Mouse (Mus musculus): Measurements from ENCODE around the gene Dgke.

Dgke gene

DNA sequence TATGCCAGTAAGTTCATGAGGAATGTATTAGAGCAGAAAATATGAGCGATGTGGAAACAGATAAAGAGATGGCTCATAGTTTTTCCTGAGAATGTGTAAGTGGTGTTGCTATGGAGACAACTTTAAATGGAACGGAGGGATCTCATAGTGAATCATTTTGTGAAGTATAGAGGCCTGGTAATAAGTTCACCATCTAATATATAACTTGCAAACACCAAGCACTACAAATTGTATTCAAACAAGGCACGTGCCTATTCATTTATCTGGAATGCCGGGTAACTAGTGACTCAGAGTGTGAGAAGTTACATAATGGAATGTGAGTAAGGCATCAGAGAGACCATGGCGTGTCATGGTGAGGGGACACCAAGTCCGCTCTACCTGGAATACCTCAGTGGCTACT lies 28.2 kb downstream of the Dgke start:
- DNase-seq (ENCODE audit: low spot score in 2 of 2), result no peak

DNA sequence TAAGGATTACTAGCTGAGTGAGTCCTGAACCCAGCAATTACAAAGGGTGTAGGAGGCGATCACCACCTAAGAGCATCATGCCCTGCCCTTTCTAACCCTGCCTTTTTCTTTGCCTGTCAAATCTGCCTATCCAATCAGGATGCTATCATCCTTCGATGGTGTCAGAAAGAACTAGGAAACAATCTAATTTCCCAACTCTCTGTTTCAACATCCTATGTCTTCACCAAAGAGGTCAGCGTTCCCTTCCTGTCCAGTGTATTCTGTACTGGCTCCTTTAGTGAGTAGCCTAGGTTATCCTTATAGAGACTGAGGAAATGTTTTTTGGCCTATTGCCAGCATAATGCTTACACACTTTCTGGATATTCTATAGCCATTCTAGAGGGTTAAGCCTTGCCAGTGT lies 31.1 kb downstream of the Dgke start:
- DNase-seq (ENCODE audit: low spot score in 2 of 2), result no peak

DNA sequence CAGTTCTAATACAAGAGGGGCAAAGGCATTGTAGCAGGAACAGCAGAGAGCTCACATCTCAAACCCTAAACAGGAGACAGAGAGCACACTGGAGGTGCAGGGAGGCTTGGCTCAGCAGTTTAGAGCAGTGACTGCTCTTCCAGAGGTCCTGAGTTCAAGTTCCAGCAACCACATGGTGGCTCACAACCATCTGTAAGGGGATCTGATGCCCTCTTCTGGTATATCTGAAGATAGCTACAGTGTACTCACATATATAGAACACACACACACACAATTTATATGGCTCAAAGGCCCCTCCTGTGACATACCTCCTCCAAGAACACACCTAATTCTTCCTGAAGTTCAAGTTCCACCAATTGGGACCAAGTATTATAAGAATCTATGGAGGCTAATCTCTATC lies 32.1 kb downstream of the Dgke start:
- DNase-seq (ENCODE audit: low spot score in 2 of 2), result no peak

DNA sequence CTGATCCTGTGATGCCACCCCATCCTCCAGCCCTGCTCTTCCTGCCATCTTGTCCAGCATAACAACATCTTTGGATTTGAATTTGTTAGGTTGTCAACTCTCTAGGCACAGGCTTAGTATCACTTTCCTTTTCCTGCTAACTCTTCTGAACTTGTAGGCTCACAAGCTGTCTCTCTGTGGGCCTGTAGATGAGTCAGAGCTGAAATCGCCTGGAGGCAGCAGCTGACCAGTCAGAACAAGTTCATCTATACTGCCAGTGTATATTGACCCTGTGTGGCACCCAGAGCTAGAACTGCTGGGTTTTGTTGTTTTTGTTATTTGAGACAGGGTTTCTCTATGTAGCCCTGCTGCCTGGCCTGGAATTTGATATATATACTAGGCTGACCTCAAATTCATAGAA lies 35.5 kb downstream of the Dgke start:
- DNase-seq (ENCODE audit: low spot score in 2 of 2), result no peak

DNA sequence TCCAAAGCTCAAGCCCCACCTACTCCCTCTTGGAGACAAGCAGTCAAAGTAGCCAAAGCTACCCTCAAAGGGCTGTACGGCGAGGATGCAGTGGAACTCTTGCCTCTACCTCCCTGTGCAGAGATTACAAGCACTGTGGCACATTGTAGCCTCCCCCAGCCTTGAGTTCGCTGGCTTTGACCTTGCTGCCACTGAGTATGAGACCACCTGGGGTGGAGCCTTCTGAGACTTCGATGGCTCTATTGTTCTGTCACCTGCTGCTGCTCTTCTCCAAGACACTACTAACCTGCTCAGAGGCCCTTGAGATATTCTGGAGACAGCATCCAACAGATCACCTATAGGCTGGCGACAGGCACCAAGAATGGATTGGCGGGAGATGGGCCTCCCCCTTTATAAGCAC lies 36.1 kb downstream of the Dgke start:
- no peak for DNase-seq (ENCODE audit: low spot score in 2 of 2)

DNA sequence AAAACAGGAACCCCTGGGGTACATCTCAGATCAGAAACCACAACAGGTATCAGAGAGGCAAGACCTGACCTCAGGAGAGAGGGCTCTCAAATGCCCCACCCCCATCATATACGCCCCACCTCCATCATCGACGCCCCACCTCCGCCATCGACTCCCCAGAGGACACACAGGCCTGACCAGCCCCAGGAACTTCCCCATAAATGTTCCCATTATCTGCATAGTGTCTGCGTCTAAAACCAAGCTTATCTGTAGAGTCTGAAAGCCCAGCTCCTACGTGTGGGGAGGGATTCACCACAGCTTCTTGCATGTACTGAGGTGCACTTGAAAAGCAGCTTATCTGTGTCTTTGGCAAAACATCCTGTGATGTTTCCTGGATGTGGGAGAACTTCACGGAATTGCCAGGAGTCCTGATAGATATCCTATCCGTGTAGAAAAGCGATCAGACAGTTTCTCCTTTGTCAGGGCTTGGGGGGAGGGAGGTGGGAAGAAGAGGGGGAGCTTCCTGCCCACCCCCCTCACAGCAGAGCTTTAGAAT lies 37.7 kb downstream of the Dgke start:
- DNase-seq (ENCODE audit: low spot score in 2 of 2), result no peak

DNA sequence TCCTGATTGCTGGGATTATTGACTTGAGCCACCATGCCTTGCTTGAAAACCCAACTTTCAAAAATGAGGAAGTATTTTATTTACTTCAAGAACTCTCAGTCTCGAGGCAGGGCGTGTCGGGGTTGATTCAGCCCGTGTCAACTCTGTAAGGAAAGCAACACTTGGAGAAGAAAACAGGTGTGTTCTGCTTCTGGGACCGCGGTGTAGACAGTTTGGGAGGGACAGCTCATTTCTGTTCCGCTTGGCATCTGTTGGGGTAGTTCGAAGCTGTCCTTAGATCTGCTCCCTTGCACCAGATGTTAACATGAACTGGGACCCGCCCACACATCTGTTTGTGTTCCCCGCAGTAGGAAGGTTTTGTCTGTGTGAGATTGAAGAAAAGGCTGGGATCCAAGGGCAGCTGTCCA lies 38.7 kb downstream of the Dgke start:
- peak; percentile 18 to 22 for DNase-seq (ENCODE audit: low spot score in 2 of 2)

DNA sequence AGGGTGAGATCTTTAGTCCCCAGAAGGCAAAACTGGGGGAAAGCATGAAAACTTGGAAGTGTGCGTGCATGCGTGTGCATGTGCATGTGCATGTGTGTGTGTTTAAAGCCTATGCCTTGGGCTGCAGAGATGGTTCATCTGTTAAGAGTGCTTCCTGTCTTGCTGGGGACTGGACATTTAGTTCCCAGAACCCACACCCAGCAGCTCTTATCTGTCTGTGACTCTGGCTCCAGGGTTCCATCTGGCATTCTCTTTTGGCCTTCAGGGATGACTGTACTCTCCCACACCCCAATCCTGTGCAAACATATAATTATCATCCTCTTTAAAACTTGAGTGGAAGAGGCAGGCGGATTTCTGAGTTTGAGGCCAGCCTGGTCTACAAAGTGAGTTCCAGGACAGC lies 40.5 kb downstream of the Dgke start:
- DNase-seq (ENCODE audit: low spot score in 2 of 2), result no peak

DNA sequence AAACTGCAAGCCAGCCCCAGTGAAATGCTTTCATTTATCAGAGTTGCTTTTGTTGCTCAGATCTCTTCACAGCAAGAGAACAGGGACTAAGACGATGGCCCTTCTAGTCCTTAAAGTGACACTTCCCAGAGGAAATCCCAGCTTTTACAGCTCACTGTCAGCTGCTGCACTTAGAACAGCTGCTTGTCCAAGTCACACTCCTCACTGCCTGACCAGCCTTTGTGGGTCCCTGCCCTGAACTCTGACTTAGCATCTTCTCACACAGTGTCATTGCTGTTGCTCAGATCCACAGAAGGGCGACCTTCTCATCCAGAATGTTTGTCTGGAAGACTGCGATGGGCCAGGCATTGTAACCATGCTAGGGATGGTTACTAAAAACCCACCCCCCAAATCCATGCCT lies 41.0 kb downstream of the Dgke start:
- no peak for DNase-seq (ENCODE audit: low spot score in 2 of 2)

DNA sequence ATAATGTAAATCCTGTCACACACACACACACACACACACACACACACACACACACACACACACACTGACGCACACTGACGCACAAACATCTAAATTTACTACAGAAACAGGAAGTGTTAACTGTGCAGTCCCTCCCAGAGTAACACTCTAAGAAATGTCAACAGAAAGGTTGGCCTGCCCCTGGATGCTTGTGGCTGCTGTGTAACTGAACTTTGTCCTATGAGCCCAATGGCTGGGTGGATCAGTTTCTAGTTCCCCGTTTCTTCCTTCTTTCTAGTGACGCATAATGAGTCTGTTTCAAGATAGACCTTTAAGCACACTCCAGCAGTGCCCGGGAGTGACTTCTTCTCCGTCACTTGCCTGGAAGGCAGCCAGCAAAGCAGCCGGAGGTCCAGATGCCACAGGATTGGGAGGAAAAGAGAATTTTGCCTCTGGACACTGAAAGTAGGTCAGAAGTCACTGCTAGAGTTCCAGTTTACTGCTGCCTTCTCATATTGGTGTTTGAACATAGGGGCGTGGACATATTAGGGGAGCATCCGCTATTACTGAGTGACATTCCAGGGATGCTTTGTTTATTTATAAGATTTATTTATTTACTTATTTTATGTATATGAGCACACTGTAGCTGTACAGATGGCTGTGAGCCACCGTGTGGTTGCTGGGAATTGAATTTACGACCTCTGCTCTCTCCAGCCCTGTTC lies 42.3 kb downstream of the Dgke start:
- DNase-seq (ENCODE audit: low spot score in 2 of 2), result peak; percentile 10 to 27

DNA sequence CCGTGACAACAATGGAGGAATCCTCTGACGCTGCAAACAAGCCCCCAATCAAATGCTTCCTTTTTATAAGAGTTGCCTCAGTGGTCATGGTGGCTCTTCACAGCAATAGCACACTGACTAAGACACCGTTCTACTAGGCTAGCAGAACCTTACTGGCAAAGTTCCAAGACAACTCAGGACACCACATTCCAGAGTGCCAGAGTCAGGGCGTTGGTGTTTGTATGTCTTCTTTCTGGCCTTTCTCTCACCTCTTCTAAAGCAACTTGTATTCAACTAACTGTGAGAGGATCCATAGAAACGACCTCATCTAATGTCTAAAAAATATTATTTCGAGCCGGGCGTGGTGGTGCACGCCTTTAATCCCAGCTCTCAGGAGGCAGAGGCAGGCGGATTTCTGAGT lies 43.2 kb downstream of the Dgke start:
- no peak for DNase-seq (ENCODE audit: low spot score in 2 of 2)

DNA sequence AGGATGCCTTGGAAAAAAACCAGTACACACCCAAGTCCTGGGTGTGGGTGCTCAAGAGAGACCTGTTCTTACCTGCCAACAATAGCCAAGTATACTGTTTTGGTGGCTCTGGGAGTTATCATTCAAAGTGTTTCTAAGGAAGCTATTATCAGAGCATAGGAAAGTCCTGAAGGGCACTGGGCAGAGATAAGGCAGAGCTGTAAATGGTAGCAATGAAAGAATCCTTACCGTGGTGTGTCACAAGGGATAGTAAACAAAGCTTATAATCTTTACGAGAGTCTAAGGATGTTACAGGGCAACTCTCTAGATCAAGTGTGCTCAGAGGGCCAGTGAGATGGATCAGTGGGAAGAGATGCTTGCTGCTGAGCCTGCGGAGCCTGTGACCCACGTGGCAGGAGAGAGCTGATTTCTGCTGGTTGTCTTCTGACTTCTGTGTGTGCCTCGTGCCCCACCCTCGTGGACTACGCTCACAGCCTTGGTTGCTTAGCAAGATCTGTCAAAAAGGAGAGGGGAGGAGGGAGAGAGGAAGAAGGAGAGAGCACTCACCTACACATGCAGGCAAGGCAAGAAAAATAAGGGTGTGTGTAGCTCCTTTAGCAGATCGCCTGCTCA lies 44.4 kb downstream of the Dgke start:
- DNase-seq (ENCODE audit: low spot score in 2 of 2), result no peak

DNA sequence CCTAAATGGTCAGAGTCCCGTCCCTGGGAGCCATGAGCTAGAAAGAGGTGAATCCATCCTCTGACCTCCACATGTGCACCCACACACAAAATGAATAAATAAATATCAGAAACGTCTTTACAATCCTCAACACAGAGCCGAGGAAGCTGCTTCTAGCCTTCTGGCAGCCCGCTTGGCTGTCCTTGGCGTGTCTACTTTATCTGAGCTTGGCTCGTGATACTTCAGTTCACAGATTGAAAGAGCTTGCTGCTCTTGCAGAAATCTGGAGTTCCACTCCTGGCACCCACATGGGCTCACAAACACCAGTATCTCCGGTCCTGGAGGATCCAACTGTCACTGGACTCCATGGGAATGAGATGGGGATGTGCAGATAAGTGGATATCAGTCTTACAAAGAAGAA lies 45.0 kb downstream of the Dgke start:
- DNase-seq (ENCODE audit: low spot score in 2 of 2), result no peak

DNA sequence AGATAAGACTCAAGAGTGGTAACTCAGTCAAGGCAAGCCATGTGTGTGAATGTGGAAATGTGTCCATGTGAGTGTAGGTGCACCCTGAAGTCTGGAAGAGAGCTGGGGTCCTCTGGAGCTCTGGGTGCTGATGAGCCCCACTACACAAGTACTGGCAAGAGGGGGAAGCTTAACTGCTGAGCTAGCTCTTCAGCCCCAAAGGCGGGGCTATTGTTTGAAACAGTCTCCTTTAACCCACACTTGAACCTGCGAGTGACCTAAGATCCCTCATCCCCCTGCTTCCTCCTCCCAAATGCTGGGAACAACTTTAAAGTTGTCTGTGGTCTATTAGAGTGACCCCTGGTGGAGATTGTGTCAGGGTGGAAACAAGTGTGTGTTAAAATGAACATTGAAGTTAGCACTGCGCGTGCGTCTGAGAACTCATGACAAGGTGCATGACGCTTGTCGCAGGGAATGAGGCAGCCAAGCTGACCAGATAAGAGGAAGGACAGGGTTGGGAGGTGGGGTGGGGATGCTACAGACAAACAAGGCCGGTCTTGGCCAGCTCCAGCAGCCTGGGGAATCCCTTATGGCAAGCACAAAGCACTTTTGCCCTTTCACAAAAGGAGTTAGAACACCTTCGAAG lies 45.9 kb downstream of the Dgke start:
- DNase-seq (ENCODE audit: low spot score in 2 of 2), result no peak

DNA sequence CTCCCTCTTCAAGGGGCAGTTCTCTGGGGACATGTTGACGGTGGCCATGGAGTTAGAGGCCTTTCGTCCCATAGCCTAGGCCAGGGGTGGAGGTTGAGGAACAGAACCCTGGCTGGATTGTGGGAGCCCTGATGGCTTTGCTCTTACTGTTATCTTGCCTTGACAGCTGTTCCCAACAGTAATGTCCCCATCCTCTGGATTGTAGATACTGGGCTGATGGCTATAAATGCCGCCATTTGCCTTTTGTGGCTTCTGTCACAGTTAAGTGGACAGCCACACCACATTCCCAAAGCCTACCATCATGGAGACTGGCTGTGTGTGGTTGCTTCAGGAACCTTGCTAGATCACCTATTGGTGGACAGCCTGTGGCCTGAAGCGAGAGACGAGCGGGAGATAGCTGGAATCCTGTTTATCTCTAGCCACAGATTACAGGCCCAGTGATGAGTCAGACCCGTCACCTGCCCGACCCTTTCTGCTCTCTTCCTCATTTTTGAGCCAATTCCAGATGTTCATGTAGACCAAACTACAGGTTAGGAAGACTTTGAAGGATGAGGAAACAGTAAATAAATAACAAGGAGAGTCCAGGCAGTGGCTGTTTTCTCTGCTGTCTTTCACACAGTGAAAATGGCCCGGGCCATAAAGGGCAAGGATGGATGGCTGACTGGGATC lies 49.0 kb downstream of the Dgke start:
- DNase-seq (ENCODE audit: low spot score in 2 of 2), result no peak

DNA sequence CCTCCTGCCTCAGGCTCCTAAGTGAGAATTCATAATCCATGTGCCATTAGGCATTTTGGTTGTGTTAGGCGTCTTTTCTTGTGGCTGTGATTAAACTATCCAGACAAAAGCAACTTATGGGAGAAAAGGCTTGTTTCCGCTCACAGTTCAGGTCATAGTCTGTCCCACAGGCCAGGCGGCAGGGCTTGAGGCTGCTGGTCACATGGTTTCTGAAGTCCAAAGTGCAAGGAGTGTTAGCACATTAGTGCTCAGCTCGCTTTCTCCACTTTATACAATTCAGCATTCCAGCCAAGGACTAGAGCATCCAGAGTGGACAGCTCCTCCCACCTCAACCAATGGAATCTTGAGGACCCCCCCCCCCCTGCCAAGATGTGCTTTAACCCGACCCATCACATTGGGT lies 54.4 kb downstream of the Dgke start:
- no peak for DNase-seq (ENCODE audit: low spot score in 2 of 2)

DNA sequence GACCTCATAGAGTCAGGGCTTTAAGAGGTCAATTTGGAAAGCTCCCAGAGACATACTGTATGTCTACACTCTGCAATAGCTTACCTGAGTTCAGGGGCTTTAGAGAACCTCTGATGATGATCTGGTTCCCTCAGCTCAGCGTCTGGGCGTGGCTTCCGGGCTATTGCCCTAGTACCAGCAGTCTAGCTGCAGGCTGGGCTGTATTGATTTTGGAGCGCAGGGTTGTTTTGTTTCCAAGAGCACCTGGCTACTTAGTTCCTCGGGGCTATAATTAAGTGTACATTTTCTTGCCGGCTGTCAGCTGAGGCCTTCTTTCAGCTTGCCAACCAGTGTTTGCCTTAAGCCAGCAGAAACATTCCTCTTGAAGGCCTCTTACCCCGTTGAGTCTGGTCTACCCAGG lies 57.2 kb downstream of the Dgke start:
- no peak for DNase-seq (ENCODE audit: low spot score in 2 of 2)

DNA sequence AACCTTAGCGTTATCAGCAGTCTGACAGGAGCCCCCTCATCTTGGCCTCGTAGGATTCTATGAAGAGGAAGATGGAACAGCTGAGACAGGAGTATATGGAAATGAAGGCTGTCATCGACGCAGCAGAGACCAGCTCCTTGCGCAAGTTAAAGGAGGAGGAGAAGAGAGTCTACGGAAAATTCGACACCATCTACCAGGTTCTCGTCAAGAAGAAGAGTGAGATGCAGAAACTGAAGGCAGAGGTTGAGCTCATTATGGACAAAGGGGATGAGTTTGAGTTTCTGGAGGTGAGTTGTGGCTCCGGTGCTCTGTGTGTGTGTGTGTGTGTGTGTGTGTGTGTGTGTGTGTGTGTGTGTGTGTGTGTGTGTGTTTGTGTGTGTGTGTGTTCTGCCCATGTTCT lies 57.6 kb downstream of the Dgke start:
- no peak for DNase-seq (ENCODE audit: low spot score in 2 of 2)

DNA sequence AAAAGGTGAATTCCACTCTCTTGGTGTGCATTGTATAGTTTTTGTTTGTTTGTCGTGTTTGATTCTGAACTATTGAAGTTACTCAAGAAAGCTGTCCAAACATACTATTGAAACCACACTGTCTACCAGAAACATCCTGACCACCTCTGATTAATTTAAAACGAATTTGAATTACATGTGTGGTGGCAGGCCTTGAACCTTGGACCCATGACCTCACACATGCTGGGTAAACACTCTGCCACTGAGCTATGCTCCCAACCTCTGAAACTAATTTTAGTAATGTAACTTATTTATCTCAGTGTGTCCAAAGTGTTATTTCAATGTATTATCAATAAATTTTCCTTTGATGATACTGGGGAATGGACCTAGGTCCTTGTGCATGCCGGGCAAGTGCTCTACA lies 59.1 kb downstream of the Dgke start:
- DNase-seq (ENCODE audit: low spot score in 2 of 2), result no peak

DNA sequence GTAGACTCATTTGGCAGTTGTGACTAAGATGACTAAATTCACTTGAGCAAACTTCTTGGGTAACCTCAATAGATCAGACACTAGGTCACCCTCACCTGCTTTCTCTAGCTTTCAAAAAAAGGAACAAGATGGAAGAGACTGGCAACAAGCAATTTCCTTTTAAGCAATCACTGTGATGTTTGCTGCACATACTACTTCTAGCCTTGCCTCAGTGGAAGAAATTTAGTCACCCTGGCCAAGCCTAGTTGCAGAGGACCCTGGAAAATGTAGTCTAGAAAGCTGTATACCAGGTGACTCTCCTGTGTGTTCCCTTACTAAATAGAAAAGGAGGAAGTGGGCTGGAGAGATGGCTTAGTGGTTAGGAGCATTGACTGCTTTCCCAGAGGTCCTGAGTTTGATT lies 60.2 kb downstream of the Dgke start:
- no peak for DNase-seq (ENCODE audit: low spot score in 2 of 2)

DNA sequence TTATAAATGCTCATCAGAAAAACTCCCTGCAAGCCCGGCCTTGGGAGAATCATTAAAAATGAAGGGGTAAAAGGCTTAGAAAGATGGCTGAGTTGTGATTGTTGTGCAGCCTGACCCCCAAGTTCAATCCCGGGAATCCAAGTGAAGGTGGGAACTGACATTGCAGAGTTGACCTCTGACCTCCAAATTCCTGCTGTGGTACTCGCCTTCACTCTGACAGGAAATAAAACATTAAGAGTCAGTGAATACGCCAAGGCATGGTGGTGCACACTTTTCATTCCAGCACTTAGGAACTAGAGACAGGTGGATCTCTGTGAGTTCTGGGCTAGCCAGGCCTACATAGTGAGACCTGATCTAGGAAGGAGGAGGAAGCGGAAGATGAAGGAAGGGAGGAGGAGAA lies 61.2 kb downstream of the Dgke start:
- no peak for DNase-seq (ENCODE audit: low spot score in 2 of 2)

DNA sequence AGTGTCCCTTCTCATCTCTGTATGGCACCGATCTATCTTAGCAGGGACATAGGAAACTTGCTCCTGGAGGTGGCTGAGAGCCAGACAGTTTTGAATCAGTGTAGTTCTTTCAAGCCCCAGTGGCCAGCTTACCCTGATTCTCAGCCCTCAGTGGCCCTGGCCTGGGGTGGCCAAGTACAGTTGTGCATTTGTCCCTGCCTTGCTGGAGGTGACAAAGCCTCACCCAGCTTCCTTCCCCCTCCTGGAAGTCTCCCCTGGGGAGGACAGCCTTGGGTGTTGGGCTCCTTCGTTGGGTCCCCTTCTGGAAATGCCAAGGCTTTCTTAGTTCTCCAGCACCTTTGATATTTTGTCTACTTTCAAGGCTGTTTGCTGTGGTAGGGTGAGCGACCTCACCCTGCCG lies 62.9 kb downstream of the Dgke start:
- DNase-seq (ENCODE audit: low spot score in 2 of 2), result no peak

DNA sequence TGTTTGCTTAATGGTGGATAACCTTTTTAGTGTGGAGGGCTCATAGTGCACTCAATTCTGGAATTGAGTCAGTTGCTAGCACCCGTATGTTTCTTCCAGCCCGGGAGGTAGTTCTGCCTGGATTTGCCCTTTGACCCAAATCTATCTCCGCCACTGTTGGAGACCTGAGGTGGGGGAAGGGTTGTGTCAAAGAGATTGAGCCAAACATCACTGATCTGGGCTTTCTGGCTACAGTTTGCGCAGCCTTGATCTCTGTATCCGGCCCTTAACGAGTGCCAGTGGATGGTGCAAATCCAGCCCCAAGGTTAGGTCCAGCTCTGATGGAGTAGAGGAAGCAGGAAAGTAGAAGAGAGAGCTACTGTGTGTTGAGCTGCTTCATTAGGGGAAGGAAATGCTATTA lies 63.6 kb downstream of the Dgke start:
- DNase-seq (ENCODE audit: low spot score in 2 of 2), result no peak

Data from thymus, postnatal 10 days (tissue).